Mouse (Mus musculus): ENCODE measurements at regions not wholly inside any gene's neighbourhood (a gene's known extent, or its start where the extent isn't known, plus 50 kb on each side); places are given as distances from the start of the nearest gene placed in this dataset.

DNA sequence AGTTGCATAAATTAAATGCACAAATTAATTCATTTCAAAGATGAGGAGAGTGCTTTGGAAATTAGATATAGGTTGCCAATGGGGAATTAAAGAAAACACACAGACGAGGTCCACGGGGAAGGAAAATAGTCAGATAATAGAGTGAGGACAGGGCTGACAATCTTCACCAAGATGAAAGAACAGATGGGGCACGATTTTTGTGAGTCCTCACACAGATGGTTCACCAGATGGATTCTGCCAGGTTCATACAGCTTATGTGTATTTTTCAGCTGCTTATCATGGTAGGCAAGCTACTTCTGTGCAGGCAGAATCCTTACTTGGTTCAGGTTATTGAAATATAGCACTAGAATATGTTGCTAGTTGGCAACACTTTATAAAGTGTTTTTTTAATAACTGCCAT lies 1585.4 kb upstream of the Igfbp7 start:
- DNase-seq (ENCODE audit: low spot score in 2 of 2), result peak; percentile 48 to 85

GRCm38 (mm10) chr5:78989714-78990113 lies 1581.9 kb upstream of the Igfbp7 start:
- no peak for DNase-seq (ENCODE audit: low spot score in 2 of 2)

- DNase-seq (ENCODE audit: low spot score in 2 of 2), result no peak
Measured at GRCm38 (mm10) chr5:78976480-78977041, 1568.7 kb upstream of the Igfbp7 start.

DNA sequence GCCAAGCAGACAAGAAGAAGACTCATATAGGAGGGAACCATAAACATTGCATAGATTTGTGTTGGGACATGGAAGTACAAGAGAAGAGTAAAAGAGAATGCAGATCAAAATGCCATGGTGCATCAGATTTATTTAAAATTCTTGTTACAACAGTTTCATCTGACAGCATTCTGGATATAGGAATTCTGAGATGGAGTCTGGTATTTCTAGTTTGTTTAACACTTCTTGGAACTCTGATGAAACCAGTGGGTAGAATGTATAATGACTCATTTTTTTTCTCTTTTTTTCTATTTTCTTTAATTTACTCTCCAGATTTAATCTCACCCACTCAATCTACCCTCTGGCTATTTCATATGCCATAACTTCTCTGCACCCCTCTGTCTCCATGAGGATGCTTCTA lies 1537.9 kb upstream of the Igfbp7 start:
- no peak for DNase-seq (ENCODE audit: low spot score in 2 of 2)

GRCm38 (mm10) chr5:78921860-78922610 lies 1514.2 kb upstream of the Igfbp7 start:
- no peak for DNase-seq (ENCODE audit: low spot score in 2 of 2)

DNA sequence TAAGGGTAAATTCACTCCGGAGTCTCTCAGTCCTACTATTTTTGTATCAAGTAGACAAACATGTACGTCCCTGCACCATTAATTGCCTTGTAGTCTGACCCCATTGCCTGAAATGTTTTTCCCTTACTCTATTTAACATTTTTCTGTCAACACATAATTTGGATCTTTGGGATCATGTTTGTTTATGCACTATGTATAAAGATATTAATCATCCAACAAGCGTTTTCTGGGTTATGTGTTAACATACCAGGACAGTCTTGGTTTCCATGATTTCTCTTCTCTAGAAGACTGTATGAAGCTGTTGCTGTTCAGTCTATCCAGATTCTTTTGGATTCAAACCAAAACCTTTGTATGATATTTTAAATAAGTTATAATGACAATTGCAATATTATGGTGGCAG lies 1492.3 kb upstream of the Igfbp7 start:
- DNase-seq (ENCODE audit: low spot score in 2 of 2), result no peak

- no peak for DNase-seq (ENCODE audit: low spot score in 2 of 2)
Measured at GRCm38 (mm10) chr5:78878775-78879174, 1470.9 kb upstream of the Igfbp7 start.

GRCm38 (mm10) chr5:78845126-78845525 lies 1437.3 kb upstream of the Igfbp7 start:
- DNase-seq (ENCODE audit: low spot score in 2 of 2), result no peak

DNA sequence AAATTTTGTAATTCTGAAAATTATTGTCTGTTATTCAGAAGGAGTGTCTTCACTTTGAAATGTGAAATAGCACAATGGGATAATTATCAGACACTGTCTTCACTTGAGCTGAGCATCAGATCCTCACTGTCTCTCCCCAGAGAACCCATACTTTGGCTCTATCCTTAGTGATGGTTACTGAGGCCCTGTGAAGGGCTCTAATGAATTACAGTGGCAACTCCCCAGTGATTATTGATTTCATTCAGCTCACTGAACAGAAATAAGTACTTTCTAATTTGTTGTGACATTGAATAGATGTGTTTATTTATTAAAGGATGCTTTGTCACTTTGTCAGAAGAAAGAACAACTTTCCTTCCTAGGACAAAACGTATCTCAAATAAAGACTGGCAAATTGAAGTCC lies 1389.5 kb upstream of the Igfbp7 start:
- DNase-seq (ENCODE audit: low spot score in 2 of 2), result no peak

Data from frontal cortex, postnatal 36 days (tissue).